Mouse (Mus musculus): ENCODE measurements around the gene Cct2. TPM values are rescaled to one million over a fixed set of nuclear protein-coding genes. Genes with fewer than 3 reads are reported as not detected.

The Cct2 gene
- 167 and 185 TPM in 2 replicates for polyA plus RNA-seq (2015; fragmentation: Nextera tagmentation; extraction: Ambion mirVana)

GRCm38 (mm10) chr10:117063254-117064021, at the start of gene Cct2:
Gene Cct2 (minus strand): TSS chr10:117063814.
- Histone ChIP-seq H3K27ac (ENCODE audit: low read length) (peak within 1 kb of the TSS; percentile 86), H3K4me1 (ENCODE audit: control insufficient read depth, insufficient read depth, low read length) (peaks cover 10% of the 10 kb centered on the region), H3K9ac (ENCODE audit: low read length) (peak within 1 kb of the TSS; percentile 85), H3K9me3 (replicated peaks; ENCODE audit: control insufficient read depth, low read length) (no peaks in the 10 kb centered on the region), H3K4me3 (ENCODE audit: low read length) (peak within 1 kb of the TSS; percentile 87), H3K27me3 (ENCODE audit: control insufficient read depth, insufficient read depth, low read length) (no peaks in the 10 kb centered on the region), H3K4me2 (ENCODE audit: low read depth, low read length) (peak within 1 kb of the TSS; percentile 76), H3K36me3 (ENCODE audit: control insufficient read depth, insufficient read depth) (peaks cover 24% of the 10 kb centered on the region)
- WGBS, result under 1% methylated on average over 67 of the region's 68 CpGs
- ATAC-seq (replicated peaks; ENCODE audit: extremely low read depth, insufficient read depth, low FRiP score), result peak; percentile 97

GRCm38 (mm10) chr10:117112545-117112944, 48.9 kb upstream of the Cct2 start:
- peaks cover 42% of the 10 kb centered on the region for H3K4me1 ChIP-seq (ENCODE audit: control insufficient read depth, insufficient read depth, low read length)
- WGBS, result 50% methylated on average over 2 of the region's 2 CpGs
- ATAC-seq (replicated peaks; ENCODE audit: extremely low read depth, insufficient read depth, low FRiP score), result no peak
- no peak overlapping the region for H3K4me2 ChIP-seq (ENCODE audit: low read depth, low read length)
- no peak overlapping the region; the same call in 1 of the 2 replicates for H3K9ac ChIP-seq (ENCODE audit: low read length)
- H3K27me3 ChIP-seq (ENCODE audit: control insufficient read depth, insufficient read depth, low read length), result no peaks in the 10 kb centered on the region
- H3K9me3 ChIP-seq (replicated peaks; ENCODE audit: control insufficient read depth, low read length), result no peaks in the 10 kb centered on the region
- H3K27ac ChIP-seq (ENCODE audit: low read length), result peak overlapping the region; percentile 53
- H3K4me3 ChIP-seq (ENCODE audit: low read length), result no peak overlapping the region
- H3K36me3 ChIP-seq (ENCODE audit: control insufficient read depth, insufficient read depth), result no peaks in the 10 kb centered on the region

GRCm38 (mm10) chr10:117111455-117111854, 47.8 kb upstream of the Cct2 start:
- Histone ChIP-seq H3K4me2 (ENCODE audit: low read depth, low read length) (0 out of 2 replicates have a peak overlapping the region, but pooled peaks have one; percentile 0), H3K4me1 (ENCODE audit: control insufficient read depth, insufficient read depth, low read length) (peaks cover 40% of the 10 kb centered on the region), H3K4me3 (ENCODE audit: low read length) (no peak overlapping the region), H3K27ac (ENCODE audit: low read length) (peak overlapping the region; percentile 45), H3K36me3 (ENCODE audit: control insufficient read depth, insufficient read depth) (no peaks in the 10 kb centered on the region), H3K27me3 (ENCODE audit: control insufficient read depth, insufficient read depth, low read length) (no peaks in the 10 kb centered on the region), H3K9me3 (replicated peaks; ENCODE audit: control insufficient read depth, low read length) (no peaks in the 10 kb centered on the region), H3K9ac (ENCODE audit: low read length) (no peak overlapping the region)
- ATAC-seq (replicated peaks; ENCODE audit: extremely low read depth, insufficient read depth, low FRiP score), result peak; percentile 61
- WGBS, result 36% methylated on average over 7 of the region's 7 CpGs

- H3K27ac ChIP-seq (ENCODE audit: low read length), result peak overlapping the region; percentile 42; the same call in 1 of the 2 replicates
- ATAC-seq (replicated peaks; ENCODE audit: extremely low read depth, insufficient read depth, low FRiP score), result no peak
- no peaks in the 10 kb centered on the region for H3K9me3 ChIP-seq (replicated peaks; ENCODE audit: control insufficient read depth, low read length)
- H3K4me1 ChIP-seq (ENCODE audit: control insufficient read depth, insufficient read depth, low read length), result peaks cover 41% of the 10 kb centered on the region
- no peak overlapping the region for H3K4me3 ChIP-seq (ENCODE audit: low read length)
- H3K36me3 ChIP-seq (ENCODE audit: control insufficient read depth, insufficient read depth), result no peaks in the 10 kb centered on the region
- no peak overlapping the region for H3K9ac ChIP-seq (ENCODE audit: low read length)
- no peaks in the 10 kb centered on the region for H3K27me3 ChIP-seq (ENCODE audit: control insufficient read depth, insufficient read depth, low read length)
- 61% methylated on average over 3 of the region's 3 CpGs for WGBS
- H3K4me2 ChIP-seq (ENCODE audit: low read depth, low read length), result no peak overlapping the region
Measured at GRCm38 (mm10) chr10:117110271-117110670, 46.7 kb upstream of the Cct2 start.

GRCm38 (mm10) chr10:117106686-117107085, 43.1 kb upstream of the Cct2 start:
- H3K4me1 ChIP-seq (ENCODE audit: control insufficient read depth, insufficient read depth, low read length), result peaks cover 47% of the 10 kb centered on the region
- H3K4me2 ChIP-seq (ENCODE audit: low read depth, low read length), result no peak overlapping the region; the same call in 1 of the 2 replicates
- no peak for ATAC-seq (replicated peaks; ENCODE audit: extremely low read depth, insufficient read depth, low FRiP score)
- no peaks in the 10 kb centered on the region for H3K9me3 ChIP-seq (replicated peaks; ENCODE audit: control insufficient read depth, low read length)
- no peaks in the 10 kb centered on the region for H3K27me3 ChIP-seq (ENCODE audit: control insufficient read depth, insufficient read depth, low read length)
- no peak overlapping the region for H3K4me3 ChIP-seq (ENCODE audit: low read length)
- H3K9ac ChIP-seq (ENCODE audit: low read length), result no peak overlapping the region
- no peaks in the 10 kb centered on the region for H3K36me3 ChIP-seq (ENCODE audit: control insufficient read depth, insufficient read depth)
- WGBS, result 7% methylated on average over 3 of the region's 3 CpGs
- H3K27ac ChIP-seq (ENCODE audit: low read length), result peak overlapping the region; percentile 69

- peak; percentile 52 for ATAC-seq (replicated peaks; ENCODE audit: extremely low read depth, insufficient read depth, low FRiP score)
- H3K9me3 ChIP-seq (replicated peaks; ENCODE audit: control insufficient read depth, low read length), result no peaks in the 10 kb centered on the region
- H3K4me1 ChIP-seq (ENCODE audit: control insufficient read depth, insufficient read depth, low read length), result peaks cover 43% of the 10 kb centered on the region
- H3K27me3 ChIP-seq (ENCODE audit: control insufficient read depth, insufficient read depth, low read length), result no peaks in the 10 kb centered on the region
- WGBS, result 8% methylated on average over 4 of the region's 4 CpGs
- peak overlapping the region; percentile 69 for H3K27ac ChIP-seq (ENCODE audit: low read length)
- H3K9ac ChIP-seq (ENCODE audit: low read length), result peak overlapping the region; percentile 29; the same call in 1 of the 2 replicates
- no peak overlapping the region; the same call in 1 of the 2 replicates for H3K4me2 ChIP-seq (ENCODE audit: low read depth, low read length)
- H3K36me3 ChIP-seq (ENCODE audit: control insufficient read depth, insufficient read depth), result no peaks in the 10 kb centered on the region
- H3K4me3 ChIP-seq (ENCODE audit: low read length), result no peak overlapping the region
Measured at GRCm38 (mm10) chr10:117106244-117106643, 42.6 kb upstream of the Cct2 start.

GRCm38 (mm10) chr10:117105015-117105414, 41.4 kb upstream of the Cct2 start:
- Histone ChIP-seq H3K27ac (ENCODE audit: low read length) (peak overlapping the region; percentile 48), H3K4me2 (ENCODE audit: low read depth, low read length) (no peak overlapping the region), H3K9ac (ENCODE audit: low read length) (no peak overlapping the region), H3K4me3 (ENCODE audit: low read length) (no peak overlapping the region), H3K27me3 (ENCODE audit: control insufficient read depth, insufficient read depth, low read length) (no peaks in the 10 kb centered on the region), H3K9me3 (replicated peaks; ENCODE audit: control insufficient read depth, low read length) (no peaks in the 10 kb centered on the region), H3K36me3 (ENCODE audit: control insufficient read depth, insufficient read depth) (0 out of 2 replicates have a peak, but pooled peaks cover 3% of the 10 kb centered on the region), H3K4me1 (ENCODE audit: control insufficient read depth, insufficient read depth, low read length) (peaks cover 38% of the 10 kb centered on the region)
- WGBS, result 43% methylated on average over 4 of the region's 4 CpGs
- ATAC-seq (replicated peaks; ENCODE audit: extremely low read depth, insufficient read depth, low FRiP score), result no peak

- H3K9me3 ChIP-seq (replicated peaks; ENCODE audit: control insufficient read depth, low read length), result no peaks in the 10 kb centered on the region
- H3K4me3 ChIP-seq (ENCODE audit: low read length), result no peak overlapping the region
- H3K4me1 ChIP-seq (ENCODE audit: control insufficient read depth, insufficient read depth, low read length), result peaks cover 38% of the 10 kb centered on the region
- H3K27ac ChIP-seq (ENCODE audit: low read length), result peak overlapping the region; percentile 58
- no peak for ATAC-seq (replicated peaks; ENCODE audit: extremely low read depth, insufficient read depth, low FRiP score)
- no peak overlapping the region for H3K4me2 ChIP-seq (ENCODE audit: low read depth, low read length)
- H3K9ac ChIP-seq (ENCODE audit: low read length), result no peak overlapping the region
- H3K27me3 ChIP-seq (ENCODE audit: control insufficient read depth, insufficient read depth, low read length), result no peaks in the 10 kb centered on the region
- 0 out of 2 replicates have a peak, but pooled peaks cover 3% of the 10 kb centered on the region for H3K36me3 ChIP-seq (ENCODE audit: control insufficient read depth, insufficient read depth)
Measured at GRCm38 (mm10) chr10:117103854-117104598, 40.4 kb upstream of the Cct2 start.

- H3K4me3 ChIP-seq (ENCODE audit: low read length), result no peak overlapping the region
- peaks cover 24% of the 10 kb centered on the region for H3K4me1 ChIP-seq (ENCODE audit: control insufficient read depth, insufficient read depth, low read length)
- ATAC-seq (replicated peaks; ENCODE audit: extremely low read depth, insufficient read depth, low FRiP score), result no peak
- no peak overlapping the region for H3K9ac ChIP-seq (ENCODE audit: low read length)
- 73% methylated on average over 5 of the region's 5 CpGs for WGBS
- H3K27ac ChIP-seq (ENCODE audit: low read length), result no peak overlapping the region
- no peaks in the 10 kb centered on the region for H3K27me3 ChIP-seq (ENCODE audit: control insufficient read depth, insufficient read depth, low read length)
- H3K36me3 ChIP-seq (ENCODE audit: control insufficient read depth, insufficient read depth), result peaks cover 6% of the 10 kb centered on the region; the same call in 1 of the 2 replicates
- H3K9me3 ChIP-seq (replicated peaks; ENCODE audit: control insufficient read depth, low read length), result no peaks in the 10 kb centered on the region
- H3K4me2 ChIP-seq (ENCODE audit: low read depth, low read length), result no peak overlapping the region
Measured at GRCm38 (mm10) chr10:117100175-117100574, 36.6 kb upstream of the Cct2 start.

Measured in heart, embryonic 16.5 days (tissue).